Mouse (Mus musculus) thymus, adult 2 months (tissue): Measurements from ENCODE around the gene Stac2.

Experiments used
- CTCF ChIP-seq: fragments of 200-500 bp; IDR thresholded peaks from 2 replicates; pipeline ENCODE4 v1.5.1; 2012; ENCODE audit warnings: mild to moderate bottlenecking, control low read depth, low read length, moderate library complexity, borderline replicate concordance; ENCODE audit not compliant: control insufficient read depth, poor library complexity, insufficient read depth; ENCODE audit errors: extremely low read depth
- POLR2A ChIP-seq: fragments of 200-500 bp; IDR thresholded peaks from 2 replicates; pipeline ENCODE4 v1.6.1; 2012; ENCODE audit warnings: mild to moderate bottlenecking, low read length, control low read depth, moderate library complexity; ENCODE audit not compliant: control insufficient read depth, poor library complexity, insufficient read depth; ENCODE audit errors: extremely low read depth

- TF ChIP-seq POLR2A (no peak), CTCF (no peak)
Observed at GRCm38 (mm10) chr11:97986738-97987465, 66.4 kb downstream of the Stac2 start.
